Mouse (Mus musculus) liver, postnatal 0 days (tissue): ENCODE data around the gene Ostc.

Source experiments
- CTCF ChIP-seq: sonication (generic); IDR thresholded peaks from 2 replicates; pipeline ENCODE4 v1.5.1; 2016; ENCODE audit warnings: antibody characterized with exemption, low read depth
- EP300 ChIP-seq: IDR thresholded peaks from 2 replicates; pipeline ENCODE4 v1.6.1; 2016; ENCODE audit warnings: antibody characterized with exemption, low read depth, mild to moderate bottlenecking

GRCm38 (mm10) chr3:130749206-130749605 lies 40.0 kb upstream of the Ostc start:
- TF ChIP-seq CTCF (no peak), EP300 (no peak)
